Mouse (Mus musculus) bone marrow, adult 2 months (tissue): Measurements from ENCODE around the gene Krtap5-5.

Experiments used
- CTCF ChIP-seq: fragments of 200-500 bp; IDR thresholded peaks from 2 replicates; pipeline ENCODE4 v1.5.1; 2011; ENCODE audit warnings: low read length, control low read depth; ENCODE audit not compliant: control insufficient read depth, insufficient read depth
- POLR2A ChIP-seq: fragments of 200-500 bp; IDR thresholded peaks from 2 replicates; pipeline ENCODE4 v1.6.1; 2011; ENCODE audit warnings: low read depth, mild to moderate bottlenecking, control low read depth, low read length, borderline replicate concordance; ENCODE audit not compliant: control insufficient read depth

- no peak for TF ChIP-seq CTCF
- TF ChIP-seq POLR2A, result no peak
These were observed 1.8 kb upstream of the Krtap5-5 start for GRCm38 (mm10) chr7:142231540-142231939.
